Mouse (Mus musculus): ENCODE measurements around the gene Rnaseh2b.

The Rnaseh2b gene

GRCm38 (mm10) chr14:62292488-62293339 lies at the start of gene Rnaseh2b, which contains the start of gene Dleu7:
Rnaseh2b (plus strand) TSS chr14:62292589.
Dleu7 (minus strand) TSS chr14:62293047.
- peak; percentile 54 for DNase-seq

GRCm38 (mm10) chr14:62243530-62243929 lies 48.9 kb upstream of the Rnaseh2b start:
- no peak for DNase-seq

DNA sequence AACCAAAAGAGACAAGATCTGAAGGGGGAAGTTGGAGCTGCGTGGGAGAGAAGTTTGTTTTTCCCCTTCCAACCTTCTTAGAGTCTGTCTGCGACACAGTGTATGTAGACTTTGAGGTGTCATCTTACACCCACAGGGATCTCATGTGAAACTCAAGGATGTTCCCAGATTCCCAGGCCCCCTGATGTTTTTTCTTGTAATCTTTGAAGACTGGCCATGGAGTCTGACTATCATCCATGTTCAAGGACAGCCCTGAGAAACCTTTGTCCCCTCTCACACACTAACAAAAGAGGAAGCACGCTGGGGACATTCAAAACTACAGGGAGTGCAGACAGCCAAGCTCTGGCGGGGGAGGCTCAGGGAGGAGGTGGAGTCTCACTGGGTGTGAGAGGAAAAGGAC lies 46.8 kb upstream of the Rnaseh2b start:
- DNase-seq: no peak

- DNase-seq: no peak
These were observed 44.0 kb upstream of the Rnaseh2b start for GRCm38 (mm10) chr14:62248345-62248744.

GRCm38 (mm10) chr14:62248796-62249195 lies 43.6 kb upstream of the Rnaseh2b start:
- DNase-seq: no peak

GRCm38 (mm10) chr14:62249251-62249650 lies 43.1 kb upstream of the Rnaseh2b start:
- no peak for DNase-seq

DNA sequence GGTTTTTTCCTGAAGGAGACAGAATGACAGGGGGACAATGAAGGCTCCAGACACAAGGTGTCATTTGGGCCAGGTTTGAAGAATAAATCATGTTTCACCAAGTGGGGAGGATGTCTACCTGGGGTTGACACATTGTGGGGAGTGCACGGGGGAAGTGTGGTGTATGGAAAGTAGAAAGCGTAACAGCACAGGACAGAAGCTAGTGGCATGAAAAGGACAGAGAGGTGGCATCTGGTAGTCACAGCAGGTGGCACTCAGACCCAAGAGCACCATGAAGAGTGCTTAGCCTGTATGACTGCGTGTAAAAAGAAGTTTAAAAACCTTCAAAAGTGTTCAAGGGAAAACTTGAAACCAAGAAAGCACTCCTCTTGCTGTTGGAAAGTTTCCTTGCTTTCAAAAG lies 42.3 kb upstream of the Rnaseh2b start:
- DNase-seq: no peak

DNA sequence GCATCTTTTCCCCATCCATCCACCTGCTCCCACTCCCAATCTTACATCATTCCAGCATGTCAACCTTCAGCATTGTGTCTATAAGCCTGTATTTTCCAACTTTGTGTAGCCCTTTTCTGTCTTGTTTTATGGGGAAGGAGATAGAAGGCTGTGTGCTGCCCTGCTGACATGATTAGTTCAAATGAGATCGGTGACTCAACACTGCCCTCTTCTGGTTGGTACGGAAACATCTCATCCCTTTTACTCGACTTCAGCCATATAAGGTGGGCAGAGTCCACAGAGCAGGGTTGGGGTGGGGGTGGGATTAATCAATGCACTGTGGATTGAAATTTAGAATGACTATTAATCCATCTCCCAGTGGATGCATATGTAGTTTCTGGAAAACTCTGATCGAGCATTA lies 40.4 kb upstream of the Rnaseh2b start:
- peak; percentile 49 for DNase-seq

DNA sequence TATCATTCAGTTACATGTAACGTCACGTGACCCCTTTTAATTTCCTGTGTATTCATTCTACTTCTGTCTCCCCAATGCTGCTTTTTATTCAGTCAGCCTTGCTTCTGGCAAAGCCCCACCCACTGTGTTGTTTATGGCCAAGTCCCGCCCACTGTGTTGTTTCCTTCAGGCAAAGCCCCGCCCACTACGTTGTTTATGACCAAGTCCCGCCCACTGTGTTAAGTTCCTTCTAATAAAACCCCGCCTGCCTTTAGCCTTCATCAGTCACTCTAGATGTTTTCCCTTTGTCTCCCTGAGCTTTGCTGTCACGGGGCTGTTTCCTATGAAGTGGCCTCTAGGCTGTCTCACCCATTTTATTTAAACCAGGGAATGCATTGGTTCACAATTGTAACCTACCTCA lies 38.0 kb upstream of the Rnaseh2b start:
- no peak for DNase-seq

DNA sequence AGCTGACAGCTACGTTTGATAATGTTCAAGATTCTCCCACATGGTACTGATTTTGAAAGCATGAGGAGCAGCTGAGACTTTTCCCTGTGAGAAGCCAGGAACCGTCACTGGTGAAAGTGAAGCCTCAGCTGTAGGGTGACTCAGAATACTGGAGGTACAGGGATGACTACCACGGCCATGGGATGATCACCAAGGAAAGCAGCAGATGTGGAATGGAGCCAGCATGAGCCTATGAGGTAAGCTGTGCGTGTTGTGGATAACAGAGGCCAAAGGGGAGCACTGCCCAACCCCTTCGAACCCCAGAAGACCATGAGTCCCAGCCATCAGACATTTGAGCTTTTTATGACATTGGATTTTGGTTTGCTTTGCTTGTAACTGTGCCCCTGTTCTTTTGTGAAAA lies 36.3 kb upstream of the Rnaseh2b start:
- DNase-seq: no peak

- DNase-seq: no peak
These were observed 34.3 kb upstream of the Rnaseh2b start for GRCm38 (mm10) chr14:62258125-62258524.

DNA sequence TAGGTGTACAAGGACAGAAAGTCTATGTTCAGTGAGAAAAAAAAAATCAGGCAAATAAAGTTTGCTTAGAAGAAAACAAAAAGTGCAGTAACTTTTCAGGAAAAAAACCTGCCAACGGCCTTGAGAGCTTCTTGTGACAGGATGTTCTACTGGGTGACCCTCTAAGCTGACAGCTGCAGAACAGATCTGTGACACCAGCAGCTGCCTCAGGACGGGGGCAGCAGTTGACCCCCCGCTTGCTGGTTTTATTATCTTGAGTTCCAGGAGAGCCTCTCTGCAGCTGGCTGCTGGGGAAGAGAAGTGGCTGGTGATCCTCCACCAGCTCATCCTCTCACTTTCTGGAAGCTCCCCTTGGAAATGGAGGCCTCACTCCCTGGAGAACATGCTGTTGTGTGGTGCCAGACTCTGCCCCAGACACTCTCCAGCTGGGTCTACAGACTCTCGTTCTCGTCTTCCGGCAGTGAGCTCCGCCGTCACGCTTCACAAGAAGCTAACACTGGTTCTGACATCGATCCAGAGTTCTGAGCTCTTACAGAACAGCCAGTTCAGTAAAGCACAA lies 33.3 kb upstream of the Rnaseh2b start:
- no peak for DNase-seq

DNA sequence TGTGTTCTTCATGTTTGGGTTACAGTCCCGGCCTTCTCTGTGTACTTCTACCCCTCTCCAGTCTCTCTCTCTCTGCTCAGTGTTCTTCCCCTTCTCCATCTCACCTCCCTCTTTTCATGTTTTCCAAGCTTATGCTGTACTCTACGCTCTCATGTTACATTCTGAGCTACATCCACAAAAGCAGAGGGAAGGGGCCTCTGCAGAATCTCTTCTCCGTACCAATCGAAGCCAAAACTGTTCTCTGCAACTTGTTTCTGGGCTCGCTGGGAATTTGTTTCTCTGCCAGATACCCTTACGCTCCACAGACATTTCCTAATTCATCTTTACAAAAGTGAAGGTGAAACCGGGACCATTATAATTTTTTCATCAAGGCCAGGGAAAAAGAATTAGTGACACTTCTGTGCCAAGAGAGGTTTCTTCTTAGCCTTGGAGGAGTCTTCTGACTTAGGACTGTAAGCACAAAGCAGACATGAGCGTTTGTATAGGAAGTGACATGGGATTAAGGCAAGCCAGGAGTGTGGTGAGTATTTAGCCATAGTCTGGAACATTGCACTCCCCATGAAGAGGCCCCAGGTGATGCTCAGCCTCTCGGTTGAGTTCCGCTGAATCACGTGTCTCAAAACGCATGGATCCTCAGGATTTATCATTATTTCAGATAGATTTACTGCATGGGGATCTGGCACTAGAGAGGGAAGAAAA lies 21.5 kb upstream of the Rnaseh2b start:
- no peak for DNase-seq

GRCm38 (mm10) chr14:62273604-62274003 lies 18.8 kb upstream of the Rnaseh2b start:
- no peak for DNase-seq

DNA sequence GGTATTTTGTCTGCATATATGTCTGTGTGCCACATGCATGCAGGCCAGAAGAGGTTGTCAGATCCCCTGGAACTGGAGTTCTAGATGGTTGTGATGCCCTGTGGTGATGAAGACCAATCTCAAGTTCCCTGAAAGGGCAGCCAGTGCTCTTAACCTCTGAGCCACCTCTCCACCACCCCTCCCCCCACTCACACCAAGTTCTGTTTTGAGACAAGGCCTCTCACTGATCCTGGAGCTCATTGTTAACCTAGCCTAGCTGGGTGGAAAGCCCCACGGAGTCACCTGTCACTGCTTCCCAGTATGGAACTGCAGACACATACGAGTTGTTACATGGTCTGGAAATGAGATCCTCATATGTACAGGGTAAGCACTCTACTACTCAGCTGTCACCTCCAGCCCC lies 9.4 kb upstream of the Rnaseh2b start:
- DNase-seq: no peak

DNA sequence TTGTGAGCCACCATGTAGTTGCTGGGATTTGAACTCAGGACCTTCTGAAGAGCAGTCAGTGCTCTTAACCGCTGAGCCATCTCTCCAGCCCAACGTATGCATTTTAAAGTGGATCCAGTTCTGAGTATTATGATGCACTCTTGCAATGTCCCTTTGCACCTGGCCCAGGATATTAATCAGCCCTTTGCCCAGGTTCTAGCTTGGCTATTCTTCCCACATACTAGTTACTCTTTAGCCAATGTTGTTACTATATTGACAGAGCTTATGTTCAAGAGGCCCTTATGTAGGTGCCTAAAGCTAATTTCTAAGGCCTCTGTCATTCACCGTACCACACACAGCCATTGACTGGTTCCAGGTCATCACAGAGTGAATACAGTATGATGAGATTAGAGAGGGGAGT lies 3.7 kb upstream of the Rnaseh2b start:
- no peak for DNase-seq

GRCm38 (mm10) chr14:62291406-62291987 lies 892 bp upstream of the Rnaseh2b start:
- no peak for DNase-seq

DNA sequence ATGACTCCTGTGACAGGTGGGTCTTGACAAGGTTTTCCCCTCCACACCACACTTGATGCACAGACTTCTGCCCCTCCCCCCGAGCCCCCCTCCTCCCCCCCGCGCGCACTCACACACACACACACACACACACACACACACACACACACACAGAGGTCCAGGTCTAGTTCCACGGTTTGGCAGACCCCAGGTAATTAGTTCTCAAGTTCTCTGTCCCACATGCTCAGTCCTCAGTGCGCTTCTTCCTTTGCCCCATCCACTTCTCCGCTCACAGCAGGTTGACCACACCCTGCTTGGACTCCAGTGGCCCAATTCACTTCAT lies 262 bp upstream of the Rnaseh2b start:
- DNase-seq: no peak

GRCm38 (mm10) chr14:62298808-62299207 lies 6.4 kb downstream of the Rnaseh2b start:
- DNase-seq: no peak

- DNase-seq: no peak
These were observed 7.6 kb downstream of the Rnaseh2b start for GRCm38 (mm10) chr14:62300031-62300430.

- peak; percentile 19 for DNase-seq
These were observed 15.2 kb downstream of the Rnaseh2b start for GRCm38 (mm10) chr14:62307555-62307954.

DNA sequence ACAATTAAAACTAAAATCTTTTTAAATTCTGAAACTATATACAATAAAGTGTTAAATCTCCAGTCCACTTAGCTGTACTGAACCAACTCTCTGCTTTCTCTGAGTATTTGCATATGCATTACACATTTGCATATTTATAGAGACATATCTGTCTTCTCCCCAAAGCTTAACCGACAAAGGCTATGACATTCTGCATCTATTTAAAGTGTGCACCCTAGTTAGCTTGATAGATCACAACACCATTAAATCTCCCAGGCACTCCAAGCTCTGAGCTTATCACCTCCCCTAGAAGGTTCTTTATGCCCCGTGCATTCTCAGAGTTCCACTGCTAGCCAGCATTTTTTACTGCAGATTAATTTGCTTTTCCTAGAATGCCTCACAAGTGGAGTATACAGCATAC lies 16.6 kb downstream of the Rnaseh2b start:
- no peak for DNase-seq

DNA sequence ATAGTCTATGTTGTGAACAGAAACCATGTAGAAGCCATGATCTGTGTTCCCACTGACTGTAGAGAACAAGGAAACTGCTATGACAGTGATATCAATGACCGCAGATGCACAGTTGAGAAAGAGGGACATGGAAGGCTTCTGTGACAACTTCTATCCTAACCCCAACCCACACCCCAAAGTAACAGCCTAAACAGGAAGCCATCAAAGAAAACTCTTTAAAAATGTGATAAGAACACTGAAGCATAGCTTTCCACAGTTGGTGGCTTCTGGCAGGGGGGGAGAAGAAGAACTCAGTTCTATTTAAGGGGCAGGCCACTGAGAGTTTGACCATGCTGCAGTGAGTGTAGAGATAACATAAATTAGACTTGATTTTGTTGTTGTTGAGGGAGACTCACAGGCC lies 19.3 kb downstream of the Rnaseh2b start:
- no peak for DNase-seq

Data from right cerebral cortex, postnatal 4 days (tissue).